Mouse (Mus musculus) liver, embryonic 11.5 days (tissue): ENCODE measurements around the gene Ddah1. TPM values are rescaled to one million over a fixed set of nuclear protein-coding genes. Genes with fewer than 3 reads are reported as not detected.

Experiments used
- ATAC-seq: fragments of 200-750 bp; cut with Nextera tagmentation; replicated peaks from 2 replicates; pipeline ENCODE4 v1.8.0; 2017; ENCODE audit warnings: moderate number of reproducible peaks, mild to moderate bottlenecking, moderate TSS enrichment, moderate library complexity; ENCODE audit not compliant: low FRiP score
- DNase-seq: peaks from one replicate; pipeline ENCODE4 v3.0.0-alpha.2; 2017; ENCODE audit warnings: low spot score
- H3K27ac ChIP-seq: fragments of 300-500 bp; sonication (generic); 2 replicates; pipeline ENCODE4 v1.5.1; 2014; ENCODE audit warnings: mild to moderate bottlenecking, low read depth, low read length, control low read depth
- H3K27me3 ChIP-seq: fragments of 300-500 bp; sonication (generic); replicated peaks from 2 replicates; pipeline ENCODE4 v1.6.1; 2014; ENCODE audit warnings: low read length, mixed read lengths; ENCODE audit not compliant: control insufficient read depth, insufficient read depth
- H3K36me3 ChIP-seq: fragments of 300-500 bp; sonication (generic); 2 replicates; pipeline ENCODE4 v1.6.1; 2014; ENCODE audit warnings: mild to moderate bottlenecking, low read length, moderate library complexity, mixed read lengths; ENCODE audit not compliant: control insufficient read depth, insufficient read depth
- H3K4me1 ChIP-seq: fragments of 300-500 bp; sonication (generic); replicated peaks from 2 replicates; pipeline ENCODE4 v1.6.1; 2014; ENCODE audit warnings: low read length, mixed read lengths; ENCODE audit not compliant: control insufficient read depth, insufficient read depth
- H3K4me2 ChIP-seq: fragments of 300-500 bp; sonication (generic); 2 replicates; pipeline ENCODE4 v1.6.1; 2014; ENCODE audit warnings: mild to moderate bottlenecking, control low read depth, moderate library complexity
- H3K4me3 ChIP-seq: fragments of 300-500 bp; sonication (generic); 2 replicates; pipeline ENCODE4 v1.5.1; 2014; ENCODE audit warnings: low read depth, low read length, control low read depth
- H3K9ac ChIP-seq: fragments of 300-500 bp; sonication (generic); 2 replicates; pipeline ENCODE4 v1.6.1; 2014; ENCODE audit warnings: low read depth, low read length, control low read depth
- H3K9me3 ChIP-seq: fragments of 300-500 bp; sonication (generic); 2 replicates; pipeline ENCODE4 v1.6.1; 2016; ENCODE audit warnings: low read length, inconsistent platforms, mixed read lengths; ENCODE audit not compliant: control insufficient read depth
- WGBS: fragments of 180-500 bp; shearing (Covaris S2); extraction: QIAGEN DNeasy Blood & Tissue Kit; methylation state at CpG from one replicate; pipeline ENCODE4 v1.1.7; 2014; 5-methylcytosine and 5-hydroxymethylcytosine counted together
- polyA plus RNA-seq: library from polyadenylated mRNA; unstranded; fragments of >200 nt; fragmentation: Nextera tagmentation; extraction: Ambion mirVana; gene quantifications from 2 replicates; pipeline ENCODE4 v1.2.1, GENCODE M21; 2014

Gene Ddah1
- polyA plus RNA-seq, 1 experiment from 2014 or later = 50.2 TPM

DNA sequence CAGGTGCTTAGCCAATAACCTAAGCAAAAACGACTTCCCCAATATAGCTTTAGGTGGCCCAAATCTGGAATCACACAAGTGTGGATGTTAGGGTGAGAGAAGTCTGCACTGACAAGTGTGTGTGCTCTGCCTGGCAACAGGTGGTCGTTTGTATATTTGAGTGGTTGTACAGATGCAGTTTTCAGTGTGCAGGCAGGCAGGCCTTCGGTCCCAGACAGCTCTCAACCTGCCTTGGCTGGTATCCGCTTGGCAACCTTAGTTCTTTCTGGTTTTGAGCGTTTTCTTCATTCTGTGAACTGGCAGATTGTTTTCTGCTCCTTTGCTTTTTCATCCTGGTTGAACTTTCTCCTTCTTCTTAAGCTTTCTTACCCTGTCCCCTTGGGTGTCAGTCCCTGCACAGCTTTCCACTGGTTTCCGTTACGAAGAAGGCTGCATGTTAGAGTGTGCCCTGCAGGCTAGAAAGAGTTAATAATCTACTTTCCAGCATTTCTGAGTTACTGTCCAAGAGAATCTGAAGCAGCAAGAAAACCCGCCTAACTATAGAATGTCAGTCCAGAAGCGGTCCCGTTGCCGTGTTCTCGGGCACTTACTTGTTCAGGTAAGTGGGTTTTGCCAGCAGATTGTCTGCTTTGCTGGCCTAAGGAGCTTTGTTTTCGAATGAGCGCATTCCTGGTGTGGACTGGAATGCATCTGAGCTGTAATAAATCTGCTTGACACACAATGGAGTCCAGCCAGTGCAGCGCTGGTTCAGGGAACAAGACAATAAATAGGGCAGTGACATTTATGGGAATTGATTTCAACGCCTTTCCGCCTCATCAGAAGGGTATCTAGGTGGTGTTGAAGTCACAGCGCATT is 68.9 kb downstream of the Ddah1 start:
- Histone ChIP-seq H3K9ac (no peak overlapping the region), H3K4me1 (no peaks in the 10 kb centered on the region), H3K27me3 (no peaks in the 10 kb centered on the region), H3K27ac (no peak overlapping the region), H3K9me3 (no peaks in the 10 kb centered on the region), H3K36me3 (no peaks in the 10 kb centered on the region), H3K4me2 (no peak overlapping the region), H3K4me3 (no peak overlapping the region)
- WGBS = 72% methylated on average over 18 of the region's 18 CpGs
- DNase-seq (no peak), ATAC-seq (no peak)

DNA sequence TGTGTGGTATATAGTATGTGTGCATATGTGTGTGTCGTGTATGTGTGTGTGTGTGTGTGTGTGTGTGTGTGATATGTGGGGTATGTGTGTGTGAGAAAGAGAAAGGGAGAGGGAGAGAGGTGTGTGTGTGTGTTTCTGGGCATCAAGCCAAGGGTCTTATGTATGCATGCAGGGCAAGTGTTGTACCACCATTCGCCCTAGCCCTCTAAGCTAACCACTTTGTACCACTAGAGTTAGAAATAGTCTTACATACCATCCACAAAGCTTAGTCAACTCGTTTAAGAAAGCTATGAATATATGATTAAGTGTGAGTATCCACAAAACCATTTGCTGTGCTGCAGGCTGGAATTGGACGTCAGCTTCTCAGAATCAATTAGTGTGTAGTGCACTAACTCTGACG is 70.4 kb downstream of the Ddah1 start:
- DNase-seq (no peak), ATAC-seq (no peak)
- H3K4me1 ChIP-seq = no peaks in the 10 kb centered on the region
- H3K27ac ChIP-seq = no peak overlapping the region
- 76% methylated on average over 5 of the region's 5 CpGs for WGBS
- no peaks in the 10 kb centered on the region for H3K36me3 ChIP-seq
- no peak overlapping the region for H3K9ac ChIP-seq
- no peaks in the 10 kb centered on the region for H3K27me3 ChIP-seq
- no peak overlapping the region for H3K4me3 ChIP-seq
- no peaks in the 10 kb centered on the region for H3K9me3 ChIP-seq
- no peak overlapping the region for H3K4me2 ChIP-seq

DNA sequence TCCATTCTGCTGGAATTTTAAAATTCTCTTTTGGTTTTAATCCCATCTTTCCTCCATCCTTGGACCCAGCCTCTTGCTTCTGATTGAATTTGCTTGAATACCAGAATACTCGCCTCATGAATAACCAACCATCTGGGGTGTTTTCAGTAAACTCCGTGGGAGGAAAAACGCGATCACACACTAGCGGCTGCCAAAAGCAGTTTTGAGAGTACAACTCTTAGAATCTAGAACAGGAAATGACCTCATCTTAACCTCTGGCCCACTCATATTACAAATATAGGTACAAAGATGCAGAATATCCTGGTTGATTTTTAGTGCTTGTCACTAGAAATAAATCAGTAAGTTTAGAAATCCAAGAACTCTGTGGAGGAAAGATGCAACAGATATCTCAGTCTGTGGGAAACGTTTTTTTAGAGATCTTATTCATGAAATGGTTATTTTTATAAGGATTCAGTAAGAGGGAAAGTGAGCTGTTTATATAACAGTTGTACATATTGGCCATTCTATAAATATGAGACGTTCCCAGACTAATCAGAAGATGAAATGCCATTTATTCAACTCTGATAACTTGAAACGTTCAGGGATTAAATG is 75.6 kb downstream of the Ddah1 start:
- Histone ChIP-seq H3K4me2 (no peak overlapping the region), H3K4me3 (no peak overlapping the region), H3K27ac (no peak overlapping the region), H3K27me3 (no peaks in the 10 kb centered on the region), H3K36me3 (no peaks in the 10 kb centered on the region), H3K4me1 (no peaks in the 10 kb centered on the region), H3K9me3 (no peaks in the 10 kb centered on the region), H3K9ac (no peak overlapping the region)
- DNase-seq (no peak), ATAC-seq (no peak)
- WGBS = 65% methylated on average over 8 of the region's 8 CpGs

DNA sequence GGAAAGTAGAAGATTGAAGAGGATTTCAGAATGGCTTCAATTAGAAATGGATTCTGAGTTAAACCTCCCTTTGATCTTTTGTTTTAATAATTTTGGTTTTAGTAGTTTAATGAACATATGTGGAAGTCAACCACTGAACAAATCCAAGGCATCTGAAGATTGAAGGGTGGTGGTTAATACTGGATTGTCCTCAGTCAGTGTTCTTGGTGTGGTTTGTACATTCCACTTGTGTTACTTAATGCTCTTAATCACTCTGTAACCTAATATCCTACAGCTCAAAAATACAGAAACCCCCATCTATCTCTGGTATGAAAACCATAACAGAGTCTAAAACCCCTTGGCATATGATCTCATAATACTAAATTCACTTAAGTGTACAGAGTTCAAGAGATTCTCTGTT is 79.8 kb downstream of the Ddah1 start:
- Histone ChIP-seq H3K9me3 (no peaks in the 10 kb centered on the region), H3K9ac (no peak overlapping the region), H3K4me3 (no peak overlapping the region), H3K4me1 (no peaks in the 10 kb centered on the region; the same call in 1 of the 2 replicates), H3K27ac (no peak overlapping the region), H3K36me3 (no peaks in the 10 kb centered on the region), H3K27me3 (no peaks in the 10 kb centered on the region), H3K4me2 (no peak overlapping the region)
- ATAC-seq = no peak
- DNase-seq = no peak

DNA sequence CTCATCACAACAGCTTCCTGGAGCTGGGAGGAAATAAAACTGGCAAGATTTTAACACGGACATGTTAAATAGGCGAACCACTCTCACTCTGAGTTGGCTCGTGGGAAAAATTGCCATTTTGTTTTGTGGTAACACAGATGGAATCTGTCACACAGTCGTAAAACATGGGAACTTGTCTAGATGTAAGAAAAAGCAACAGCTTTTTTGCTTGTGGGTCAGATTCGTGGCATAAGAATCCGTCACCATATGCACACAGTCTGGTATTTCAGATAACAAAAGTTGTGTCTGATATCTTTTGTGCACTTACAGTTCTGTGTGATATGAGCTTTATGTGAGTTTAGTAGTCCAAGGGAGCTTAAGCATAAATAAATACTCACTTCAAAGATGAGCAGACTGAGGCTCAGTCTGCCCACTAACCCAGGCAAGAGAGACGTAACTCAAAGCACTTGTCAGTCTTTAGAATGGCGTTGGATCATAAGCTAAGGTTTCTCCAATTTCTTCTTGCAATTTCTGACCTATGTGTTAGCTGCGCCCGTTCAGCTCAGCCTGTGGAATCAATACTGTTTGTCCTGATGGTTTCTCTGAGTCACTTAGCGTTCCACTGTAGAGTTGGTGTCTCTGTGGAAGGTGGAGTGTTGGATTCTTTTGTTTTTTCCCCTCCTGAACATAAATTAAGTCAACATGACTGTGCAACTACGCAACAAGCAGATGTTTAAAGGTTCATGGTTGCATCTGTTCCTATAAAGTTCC is 83.7 kb downstream of the Ddah1 start:
- no peaks in the 10 kb centered on the region; the same call in 1 of the 2 replicates for H3K4me1 ChIP-seq
- H3K27ac ChIP-seq = no peak overlapping the region
- ATAC-seq (peak; percentile 54; the same call in 1 of the 2 replicates), DNase-seq (no peak)
- no peak overlapping the region for H3K4me3 ChIP-seq
- H3K9me3 ChIP-seq = no peaks in the 10 kb centered on the region
- no peak overlapping the region for H3K9ac ChIP-seq
- no peak overlapping the region for H3K4me2 ChIP-seq
- H3K27me3 ChIP-seq = no peaks in the 10 kb centered on the region
- 68% methylated on average over 12 of the region's 12 CpGs for WGBS
- no peaks in the 10 kb centered on the region for H3K36me3 ChIP-seq

DNA sequence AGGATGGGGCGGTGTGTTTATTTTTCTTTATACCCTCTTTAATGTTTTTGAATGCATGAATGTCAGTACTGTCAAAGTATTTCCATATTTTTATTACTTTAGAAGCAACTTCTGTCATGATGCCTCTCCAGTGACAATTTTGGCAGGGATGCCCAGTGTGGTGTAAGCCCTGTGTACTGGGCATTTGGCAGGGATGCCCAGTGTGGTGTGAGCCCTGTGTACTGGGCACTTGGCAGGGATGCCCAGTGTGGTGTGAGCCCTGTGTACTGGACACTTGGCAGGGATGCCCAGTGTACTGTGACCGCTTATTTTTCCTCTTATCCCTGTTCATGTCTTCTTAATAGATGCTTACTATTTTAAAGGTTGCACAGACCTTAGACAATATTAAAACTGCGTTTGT is 85.4 kb downstream of the Ddah1 start:
- Histone ChIP-seq H3K4me2 (no peak overlapping the region), H3K9me3 (no peaks in the 10 kb centered on the region), H3K4me1 (no peaks in the 10 kb centered on the region; the same call in 1 of the 2 replicates), H3K27ac (no peak overlapping the region), H3K4me3 (no peak overlapping the region), H3K27me3 (no peaks in the 10 kb centered on the region), H3K9ac (no peak overlapping the region), H3K36me3 (no peaks in the 10 kb centered on the region)
- ATAC-seq (no peak), DNase-seq (no peak)
- WGBS = 89% methylated on average over 3 of the region's 3 CpGs

DNA sequence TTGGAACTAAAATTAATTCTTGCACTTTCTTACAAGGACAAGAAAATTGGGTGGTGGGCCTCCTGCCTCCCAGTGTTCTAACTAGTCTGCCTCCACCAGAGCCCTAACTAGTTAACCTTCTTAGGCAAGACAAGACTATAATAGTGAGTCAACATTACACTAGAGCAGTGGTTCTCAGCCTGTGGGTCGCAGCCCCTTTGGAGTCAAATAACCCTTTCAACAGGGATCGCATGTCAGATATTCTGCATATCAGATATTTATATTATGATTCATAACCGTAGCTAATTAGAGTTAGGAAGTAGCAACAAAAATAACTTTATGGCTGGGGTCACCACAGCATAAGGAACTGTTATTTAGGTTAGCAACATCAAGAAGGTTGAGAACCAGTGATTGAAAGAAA is 86.4 kb downstream of the Ddah1 start:
- no peak overlapping the region for H3K9ac ChIP-seq
- H3K27ac ChIP-seq = no peak overlapping the region
- WGBS = 84% methylated on average over 3 of the region's 3 CpGs
- no peaks in the 10 kb centered on the region; the same call in 1 of the 2 replicates for H3K4me1 ChIP-seq
- no peaks in the 10 kb centered on the region for H3K27me3 ChIP-seq
- no peak overlapping the region for H3K4me2 ChIP-seq
- no peaks in the 10 kb centered on the region for H3K36me3 ChIP-seq
- H3K4me3 ChIP-seq = no peak overlapping the region
- DNase-seq (no peak), ATAC-seq (no peak)
- H3K9me3 ChIP-seq = no peaks in the 10 kb centered on the region

DNA sequence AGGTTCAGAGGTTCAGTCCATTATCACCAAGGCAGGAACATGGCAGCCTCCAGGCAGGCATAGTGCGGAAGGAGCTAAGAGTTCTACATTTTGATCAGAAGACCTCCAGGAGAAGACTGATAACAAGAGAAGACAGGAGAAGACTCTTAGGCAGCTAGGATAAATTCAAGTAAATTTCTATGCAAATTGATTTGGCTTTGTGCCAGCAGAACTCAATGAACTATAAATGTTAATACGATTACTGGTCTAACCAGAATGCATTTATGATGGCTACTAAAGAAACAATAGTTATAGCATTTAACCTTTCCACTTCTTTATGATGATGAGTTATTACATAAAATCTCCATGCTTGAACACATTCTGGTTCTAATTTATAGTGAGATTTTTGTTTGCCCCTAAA is 87.8 kb downstream of the Ddah1 start:
- WGBS = 88% methylated on average over 2 of the region's 2 CpGs
- H3K27ac ChIP-seq = no peak overlapping the region
- no peaks in the 10 kb centered on the region for H3K36me3 ChIP-seq
- ATAC-seq = no peak
- no peak for DNase-seq
- H3K4me2 ChIP-seq = no peak overlapping the region
- H3K27me3 ChIP-seq = no peaks in the 10 kb centered on the region
- no peak overlapping the region for H3K9ac ChIP-seq
- H3K9me3 ChIP-seq = no peaks in the 10 kb centered on the region
- H3K4me1 ChIP-seq = no peaks in the 10 kb centered on the region; the same call in 1 of the 2 replicates
- no peak overlapping the region for H3K4me3 ChIP-seq
